Mouse (Mus musculus) urinary bladder, postnatal 14 days (tissue): ENCODE data around the gene Ntn1.

Experiments
- DNase-seq: peaks from one replicate; pipeline ENCODE4 v3.0.0; 2021; ENCODE audit warnings: low spot score

Ntn1 gene

DNA sequence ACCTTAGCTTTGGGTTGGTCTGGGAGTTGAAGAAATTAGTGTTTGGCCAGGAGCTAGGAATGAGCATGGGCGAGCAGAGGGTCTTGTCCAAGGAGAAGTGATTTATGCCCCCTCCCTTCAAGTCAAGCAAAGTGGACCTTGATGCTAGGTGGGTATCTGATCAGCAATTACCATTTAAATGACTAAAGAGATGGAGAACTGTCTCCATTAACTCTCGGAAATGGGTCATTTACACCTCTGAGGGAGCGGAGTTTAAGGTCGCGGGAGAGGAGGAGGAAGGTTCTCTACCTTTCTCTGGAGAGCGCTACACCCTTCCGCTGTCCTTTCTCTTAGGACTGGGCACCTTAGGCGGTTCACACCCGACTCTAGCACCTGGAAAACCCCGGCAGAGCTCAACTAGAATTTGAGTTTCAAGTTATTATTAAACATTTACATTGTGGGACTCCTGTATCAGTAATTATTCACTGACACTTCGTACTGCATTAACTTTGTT, at the start of gene Ntn1:
Gene Ntn1, minus strand, starts transcription at position 97 of the 493 bp plus-strand sequence.
- no peak for DNase-seq

DNA sequence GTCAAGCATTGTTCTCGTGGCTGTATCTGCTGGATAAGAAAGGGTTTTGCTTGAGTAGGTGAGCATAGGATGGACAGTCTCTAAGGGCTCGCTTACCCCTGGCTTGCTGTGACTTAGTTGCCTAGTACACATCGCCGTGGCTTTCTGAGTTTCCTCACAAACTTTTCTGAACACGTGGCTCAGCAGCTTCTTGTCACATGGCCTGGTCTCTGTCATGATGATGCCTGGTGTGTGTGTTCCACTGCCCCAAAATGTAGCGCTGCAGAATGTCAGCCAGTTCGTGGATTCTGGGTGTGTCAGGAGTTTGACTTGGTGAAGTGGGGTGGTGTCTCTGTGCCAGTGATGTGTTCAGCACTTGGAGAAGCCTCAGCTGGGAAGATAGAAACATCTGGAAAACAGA, 47.7 kb upstream of the Ntn1 start:
- DNase-seq: no peak

- DNase-seq: no peak
Measured at GRCm38 (mm10) chr11:68447242-68447641, 46.6 kb upstream of the Ntn1 start.

DNA sequence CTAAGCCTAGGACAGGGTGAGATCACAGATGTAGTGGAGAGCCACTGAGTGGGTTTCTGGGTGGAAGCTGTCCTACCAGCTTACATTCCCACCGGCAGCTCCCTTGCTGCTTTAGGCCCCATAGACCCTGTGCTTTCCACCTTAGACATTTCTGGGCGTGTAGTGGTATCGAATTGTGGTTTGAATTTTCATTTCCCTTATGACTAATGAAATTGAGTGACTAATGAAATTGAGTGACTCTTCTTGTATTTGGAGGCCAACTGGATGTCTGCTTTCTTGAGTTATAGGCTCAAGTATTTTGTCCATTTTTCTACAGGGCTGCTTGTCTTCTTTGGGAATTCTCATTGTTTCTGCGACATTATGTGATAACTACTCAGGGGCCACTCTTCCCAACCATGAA, 45.9 kb upstream of the Ntn1 start:
- no peak for DNase-seq

GRCm38 (mm10) chr11:68445901-68446300, 45.3 kb upstream of the Ntn1 start:
- no peak for DNase-seq

- no peak for DNase-seq
Measured at GRCm38 (mm10) chr11:68442983-68443638, 42.5 kb upstream of the Ntn1 start.

DNA sequence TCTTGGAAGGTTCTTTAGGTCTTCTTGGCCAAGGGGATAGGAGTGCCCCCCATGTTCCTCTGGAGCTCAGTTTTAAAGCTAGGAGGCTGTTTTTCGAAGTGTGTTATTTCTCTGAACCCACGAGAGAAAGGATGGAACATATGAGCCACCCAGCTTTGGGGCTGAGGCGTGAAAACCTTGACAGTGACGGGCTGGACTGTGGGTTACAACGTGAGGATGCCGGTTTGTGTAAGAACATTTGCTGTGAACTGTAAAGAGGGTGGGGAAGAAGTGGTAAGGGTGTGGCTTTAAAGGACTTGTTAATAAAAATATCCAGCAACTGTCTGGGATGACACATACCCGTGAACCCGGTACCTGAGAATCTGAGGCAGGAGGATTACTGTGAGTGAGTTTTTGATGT, 41.7 kb upstream of the Ntn1 start:
- DNase-seq: no peak

DNA sequence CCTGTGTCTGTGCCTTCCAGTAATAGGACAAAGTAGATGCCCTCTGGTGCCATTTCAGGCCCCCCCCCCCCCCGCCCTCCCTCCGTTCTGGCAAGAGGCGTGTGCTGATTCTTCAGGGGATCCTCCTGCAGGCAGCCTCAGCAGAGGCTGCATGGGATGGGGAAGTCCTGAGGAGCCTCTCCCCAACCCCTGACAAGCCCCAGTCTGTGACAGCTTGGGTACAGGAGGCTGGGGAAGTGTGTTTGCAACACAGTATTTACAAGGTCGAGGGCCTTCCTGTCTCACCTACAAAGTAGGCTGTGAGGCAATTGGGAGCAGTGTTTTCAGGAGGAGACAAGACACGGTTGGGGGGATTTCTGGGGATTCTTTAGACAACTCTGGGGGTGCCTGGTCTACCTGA, 40.3 kb upstream of the Ntn1 start:
- DNase-seq: no peak

DNA sequence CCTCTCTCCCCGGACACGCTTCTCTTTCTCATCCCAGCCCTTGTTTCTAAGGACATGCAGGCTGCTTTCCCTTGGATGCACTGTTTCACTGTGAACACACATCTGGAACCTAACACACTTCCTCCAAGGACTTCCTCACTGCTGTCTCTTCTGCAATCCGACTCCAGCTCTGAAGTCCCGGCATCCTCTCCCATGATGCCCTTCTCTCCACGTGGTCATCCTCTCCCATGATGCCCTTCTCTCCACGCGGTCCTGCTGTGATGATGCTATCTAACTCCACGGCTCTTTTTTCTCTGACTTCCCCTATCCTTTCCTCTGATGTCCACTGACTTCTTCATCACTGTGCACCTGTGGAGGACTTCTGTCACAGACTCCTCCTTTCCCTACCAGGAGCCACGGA, 39.5 kb upstream of the Ntn1 start:
- no peak for DNase-seq

DNA sequence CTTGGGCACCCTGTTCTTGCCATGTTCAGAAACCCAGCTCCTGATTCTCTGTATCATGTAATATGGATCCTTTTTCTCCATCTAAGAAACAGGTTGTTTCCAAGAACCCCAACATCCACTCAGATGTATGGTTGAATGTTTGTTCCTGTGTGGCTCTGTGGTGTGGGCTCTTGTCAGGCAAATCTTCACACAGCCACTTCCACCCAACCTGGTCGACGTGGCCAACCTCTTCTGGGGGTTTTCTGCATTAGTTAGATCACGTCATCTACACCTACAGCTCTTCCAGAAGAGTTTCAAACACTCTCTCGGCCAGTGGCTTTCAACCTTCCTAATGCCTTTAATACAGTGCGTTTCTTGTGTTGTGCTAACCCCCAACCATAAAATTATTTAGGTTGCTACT, 35.8 kb upstream of the Ntn1 start:
- DNase-seq: no peak

DNA sequence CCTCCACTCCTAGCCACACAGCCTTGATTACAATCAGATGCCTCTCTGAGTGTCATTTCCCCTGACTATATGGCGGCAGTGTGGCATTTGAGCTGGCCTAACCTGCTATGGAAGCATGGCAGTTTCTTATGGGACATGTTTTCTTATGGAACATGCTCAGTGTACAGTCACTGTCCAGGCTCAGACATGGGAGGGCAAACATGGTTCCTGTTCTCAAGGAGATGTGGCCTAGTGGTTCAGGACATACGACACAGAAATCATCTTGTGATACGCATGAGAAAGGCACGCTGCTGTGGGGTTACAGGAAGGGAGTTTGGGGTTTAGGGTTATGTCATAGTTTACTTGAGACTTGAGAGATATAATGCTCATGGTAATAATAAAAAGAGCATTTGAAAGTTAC, 35.0 kb upstream of the Ntn1 start:
- no peak for DNase-seq

GRCm38 (mm10) chr11:68434697-68435096, 34.1 kb upstream of the Ntn1 start:
- no peak for DNase-seq

- DNase-seq: no peak
Measured at GRCm38 (mm10) chr11:68433534-68433933, 32.9 kb upstream of the Ntn1 start.

DNA sequence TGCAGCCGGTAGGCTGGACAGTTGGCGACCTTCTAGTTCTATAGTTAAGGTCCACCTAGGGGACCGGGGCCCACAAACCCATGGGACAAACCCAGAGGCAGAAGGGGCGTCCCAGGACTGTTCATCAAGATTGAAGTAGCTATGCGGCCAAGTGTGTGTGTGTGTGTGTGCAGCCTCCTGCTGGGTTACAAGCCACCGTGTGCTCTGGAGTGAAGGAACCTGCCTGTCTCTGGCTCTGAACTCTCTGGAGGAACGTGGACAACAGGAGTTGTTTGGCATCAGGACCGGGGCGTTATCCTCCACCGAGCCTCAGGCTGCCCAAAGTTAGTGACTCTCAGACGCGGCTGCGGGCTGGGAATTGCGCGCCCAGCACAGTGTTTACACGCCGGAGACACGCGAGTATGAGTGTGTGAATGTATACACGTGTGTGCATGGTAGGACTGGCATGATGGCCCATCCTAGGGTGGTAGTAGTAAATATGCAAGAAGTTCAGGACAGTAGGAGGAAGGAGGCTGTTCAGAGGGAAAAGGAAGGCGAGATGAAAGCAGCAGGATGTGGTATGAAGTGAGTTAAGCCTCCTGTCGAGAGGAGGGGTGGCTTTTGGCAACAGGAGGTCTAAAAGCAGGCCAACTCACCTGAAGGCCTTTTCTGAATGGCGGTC, 31.9 kb upstream of the Ntn1 start:
- DNase-seq: no peak

GRCm38 (mm10) chr11:68431699-68432360, 31.2 kb upstream of the Ntn1 start, which contains the start of gene Pik3r5:
Gene Pik3r5, plus strand, starts transcription at chr11:68432121.
- DNase-seq: peak; percentile 80

- DNase-seq: no peak
Measured at GRCm38 (mm10) chr11:68430662-68431061, 30.0 kb upstream of the Ntn1 start.

- no peak for DNase-seq
Measured at GRCm38 (mm10) chr11:68427083-68427570, 26.5 kb upstream of the Ntn1 start.

DNA sequence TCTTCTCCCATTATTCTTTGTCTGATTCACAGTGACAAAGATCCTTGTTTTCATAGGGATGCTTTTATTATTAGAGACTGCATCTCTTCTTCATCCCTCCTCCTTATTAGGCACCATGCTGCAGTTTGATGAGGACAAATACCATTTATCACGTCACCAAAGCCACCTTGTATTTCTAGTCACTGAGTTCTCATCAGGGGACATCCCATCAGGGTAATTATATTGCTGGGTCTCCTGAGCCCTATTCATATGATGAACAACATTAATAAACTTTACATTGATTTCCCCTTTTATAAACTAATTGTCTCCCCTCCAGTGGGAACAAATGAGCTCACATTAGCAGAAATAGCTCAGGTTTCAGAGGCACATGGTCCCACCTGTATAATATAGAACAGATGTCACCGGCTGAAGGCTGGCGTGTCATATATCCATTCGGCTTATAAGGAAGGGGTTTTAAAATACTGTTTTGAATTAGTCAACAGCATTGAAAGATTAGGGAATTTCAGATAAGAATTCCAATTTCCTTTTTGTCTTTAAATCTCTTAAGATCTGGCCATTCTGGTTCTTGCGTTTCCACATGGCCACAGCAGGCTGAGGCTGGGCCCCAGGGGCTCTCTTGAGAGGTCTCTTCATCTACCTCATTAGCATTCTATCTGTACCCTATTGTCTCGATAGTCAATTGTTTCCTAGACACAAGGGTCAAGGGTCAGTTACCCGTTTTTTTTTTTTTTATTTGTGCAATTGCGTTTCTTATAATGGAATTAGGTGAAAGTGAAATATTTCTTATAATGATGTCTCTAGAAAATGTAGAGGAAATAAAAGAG, 25.1 kb upstream of the Ntn1 start:
- no peak for DNase-seq

GRCm38 (mm10) chr11:68417831-68418230, 17.2 kb upstream of the Ntn1 start:
- DNase-seq: peak; percentile 12

DNA sequence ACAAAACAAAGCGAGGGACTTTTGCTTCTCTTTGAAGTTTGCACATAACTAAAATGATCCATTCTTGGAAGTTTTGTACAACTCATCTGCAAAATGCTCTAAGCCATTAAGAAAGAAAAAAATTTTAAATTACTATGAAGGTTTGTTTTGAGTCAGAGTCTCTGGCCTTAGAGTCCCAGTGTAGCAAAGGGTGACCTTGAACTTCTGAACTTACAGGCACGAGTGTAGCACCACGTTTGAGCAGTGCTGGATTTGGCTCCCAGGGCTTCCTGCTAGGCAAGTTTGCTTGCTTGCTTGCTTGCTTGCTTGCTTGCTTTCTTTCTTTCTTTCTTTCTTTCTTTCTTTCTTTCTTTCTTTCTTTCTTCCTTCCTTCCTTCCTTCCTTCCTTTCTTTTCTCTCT, 16.4 kb upstream of the Ntn1 start:
- no peak for DNase-seq

GRCm38 (mm10) chr11:68408127-68408526, 7.5 kb upstream of the Ntn1 start:
- DNase-seq: peak; percentile 77

DNA sequence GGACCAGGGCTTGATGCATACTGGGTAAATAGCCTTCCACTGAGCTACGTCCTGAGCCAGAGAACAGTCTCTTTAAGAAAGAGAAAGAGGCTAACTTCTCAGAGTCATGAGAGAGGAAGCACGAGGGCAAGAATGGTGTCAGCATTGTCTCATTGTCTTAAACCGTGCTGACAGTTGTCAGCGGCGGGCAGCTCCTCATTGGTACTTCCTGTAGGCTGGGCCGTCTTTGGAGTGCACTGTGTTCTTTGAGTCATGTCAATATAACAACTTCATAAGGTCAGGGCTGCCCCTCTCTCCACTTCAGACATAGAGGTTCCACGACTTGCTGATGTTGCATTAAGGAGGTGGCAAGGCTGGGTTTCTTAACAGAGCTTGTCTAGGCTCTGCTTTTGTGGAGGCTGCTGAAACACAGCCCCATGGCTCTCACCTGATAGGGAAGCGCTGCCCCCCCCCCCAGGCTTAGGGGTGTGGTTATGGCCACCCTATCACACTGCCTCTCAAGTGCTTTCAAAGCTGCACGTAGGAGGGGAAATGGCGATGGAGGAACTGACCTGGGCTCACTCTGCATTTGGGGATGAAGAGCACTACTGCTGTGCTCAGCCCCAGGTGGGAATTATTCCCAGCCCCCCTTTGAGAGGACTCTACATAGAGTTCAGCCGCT, 6.8 kb upstream of the Ntn1 start:
- DNase-seq: no peak
